Mouse (Mus musculus): ENCODE results near the gene Sez6. TPM values are rescaled to one million over a fixed set of nuclear protein-coding genes. Genes with fewer than 3 reads are reported as not detected.
A peak's percentile ranks its signal among the peaks of the same experiment; 100 is the strongest.

Sez6 gene
- total RNA-seq, 2 experiments from 2014 or later = 127 to 157 TPM

GRCm38 (mm10) chr11:77932576-77932975 lies 2.0 kb downstream of the Sez6 start:
- Histone ChIP-seq H3K27ac (no peak overlapping the region; the same call in 1 of the 2 replicates), H3K4me3 (peak overlapping the region; percentile 77)
- no peak for DNase-seq (ENCODE audit: extremely low spot score in 1 of 2, low spot score in 2 of 2)
- intact Hi-C loops (cut with DNase I) = loop anchor here (5.0 kb wide), 1 partner anchor 35 kb away; no protein-coding TSS in a partner anchor
- no peak for TF ChIP-seq CTCF (IDR thresholded peaks at IDR 0.05)

GRCm38 (mm10) chr11:77934111-77934521 lies 3.5 kb downstream of the Sez6 start:
- peak overlapping the region; percentile 23 for H3K4me3 ChIP-seq
- no peak for TF ChIP-seq CTCF (IDR thresholded peaks at IDR 0.05)
- H3K27ac ChIP-seq = peak overlapping the region; percentile 59; the same call in 1 of the 2 replicates
- no peak for DNase-seq (ENCODE audit: extremely low spot score in 1 of 2, low spot score in 2 of 2)
- intact Hi-C loops (cut with DNase I) = loop anchor here (5.0 kb wide), 1 partner anchor 37 kb away; no protein-coding TSS in a partner anchor

- H3K27ac ChIP-seq = no peak overlapping the region
- H3K4me3 ChIP-seq = no peak overlapping the region
- no peak for TF ChIP-seq CTCF (IDR thresholded peaks at IDR 0.05)
- intact Hi-C loops (cut with DNase I) = loop anchor here (5.0 kb wide), 1 partner anchor 37 kb away; no protein-coding TSS in a partner anchor
- no peak for DNase-seq (ENCODE audit: extremely low spot score in 1 of 2, low spot score in 2 of 2)
Observed at GRCm38 (mm10) chr11:77934568-77935311, 4.1 kb downstream of the Sez6 start.

- Histone ChIP-seq H3K4me3 (no peak overlapping the region), H3K27ac (no peak overlapping the region)
- intact Hi-C loops (cut with DNase I) = no loop called here
- no peak for DNase-seq (ENCODE audit: extremely low spot score in 1 of 2, low spot score in 2 of 2)
- no peak for TF ChIP-seq CTCF (IDR thresholded peaks at IDR 0.05)
Observed at GRCm38 (mm10) chr11:77936846-77937245, 6.2 kb downstream of the Sez6 start.

- no peak for TF ChIP-seq CTCF (IDR thresholded peaks at IDR 0.05)
- H3K27ac ChIP-seq = no peak overlapping the region
- DNase-seq (ENCODE audit: extremely low spot score in 1 of 2, low spot score in 2 of 2) = no peak
- intact Hi-C loops (cut with DNase I) = no loop called here
- H3K4me3 ChIP-seq = no peak overlapping the region
Observed at GRCm38 (mm10) chr11:77937649-77938410, 7.2 kb downstream of the Sez6 start.

GRCm38 (mm10) chr11:77942230-77942629 lies 11.6 kb downstream of the Sez6 start:
- intact Hi-C loops (cut with DNase I) = no loop called here
- DNase-seq (ENCODE audit: extremely low spot score in 1 of 2, low spot score in 2 of 2) = no peak
- no peak for TF ChIP-seq CTCF (IDR thresholded peaks at IDR 0.05)
- no peak overlapping the region for H3K27ac ChIP-seq
- no peak overlapping the region for H3K4me3 ChIP-seq

GRCm38 (mm10) chr11:77947860-77948259 lies 17.3 kb downstream of the Sez6 start:
- intact Hi-C loops (cut with DNase I) = no loop called here
- Histone ChIP-seq H3K4me3 (no peak overlapping the region), H3K27ac (no peak overlapping the region)
- no peak for DNase-seq (ENCODE audit: extremely low spot score in 1 of 2, low spot score in 2 of 2)
- TF ChIP-seq CTCF (IDR thresholded peaks at IDR 0.05) = no peak

GRCm38 (mm10) chr11:77950125-77950685 lies 19.6 kb downstream of the Sez6 start:
- Histone ChIP-seq H3K27ac (no peak overlapping the region; the same call in 1 of the 2 replicates), H3K4me3 (no peak overlapping the region)
- no peak for TF ChIP-seq CTCF (IDR thresholded peaks at IDR 0.05)
- DNase-seq (ENCODE audit: extremely low spot score in 1 of 2, low spot score in 2 of 2) = no peak
- intact Hi-C loops (cut with DNase I) = no loop called here

GRCm38 (mm10) chr11:77950797-77951228 lies 20.2 kb downstream of the Sez6 start:
- no peak overlapping the region; the same call in 1 of the 2 replicates for H3K27ac ChIP-seq
- intact Hi-C loops (cut with DNase I) = no loop called here
- H3K4me3 ChIP-seq = no peak overlapping the region
- no peak for TF ChIP-seq CTCF (IDR thresholded peaks at IDR 0.05)
- DNase-seq (ENCODE audit: extremely low spot score in 1 of 2, low spot score in 2 of 2) = no peak

GRCm38 (mm10) chr11:77953671-77954070 lies 23.1 kb downstream of the Sez6 start:
- intact Hi-C loops (cut with DNase I) = no loop called here
- no peak for DNase-seq (ENCODE audit: extremely low spot score in 1 of 2, low spot score in 2 of 2)

GRCm38 (mm10) chr11:77956428-77956827 lies 25.8 kb downstream of the Sez6 start:
- intact Hi-C loops (cut with DNase I) = no loop called here
- DNase-seq (ENCODE audit: extremely low spot score in 1 of 2, low spot score in 2 of 2) = no peak
- TF ChIP-seq CTCF (IDR thresholded peaks at IDR 0.05) = no peak
- Histone ChIP-seq H3K27ac (no peak overlapping the region), H3K4me3 (no peak overlapping the region)

More at GRCm38 (mm10) chr11:77953671-77954070, 23.1 kb downstream of the Sez6 start:
- TF ChIP-seq CTCF (IDR thresholded peaks at IDR 0.05) = peak; percentile 61
- Histone ChIP-seq H3K27ac (no peak overlapping the region), H3K4me3 (no peak overlapping the region)

GRCm38 (mm10) chr11:77958268-77958667 lies 27.7 kb downstream of the Sez6 start:
- intact Hi-C loops (cut with DNase I) = no loop called here
- DNase-seq (ENCODE audit: extremely low spot score in 1 of 2, low spot score in 2 of 2) = no peak
- Histone ChIP-seq H3K27ac (no peak overlapping the region), H3K4me3 (no peak overlapping the region)
- TF ChIP-seq CTCF (IDR thresholded peaks at IDR 0.05) = no peak
